Mouse (Mus musculus) liver, postnatal 0 days (tissue): ENCODE measurements around the gene Gm21972.

ENCODE experiments used
- CTCF ChIP-seq: sonication (generic); IDR thresholded peaks from 2 replicates; pipeline ENCODE4 v1.5.1; 2016; ENCODE audit warnings: antibody characterized with exemption, low read depth
- EP300 ChIP-seq: IDR thresholded peaks from 2 replicates; pipeline ENCODE4 v1.6.1; 2016; ENCODE audit warnings: antibody characterized with exemption, low read depth, mild to moderate bottlenecking

GRCm38 (mm10) chr1:86176066-86176465, 42.6 kb downstream of the Gm21972 start:
- TF ChIP-seq CTCF (no peak), EP300 (no peak)
